Mouse (Mus musculus) bone marrow macrophage, adult 2 months (primary cell): ENCODE data around the gene Tbx3.

ENCODE experiments used
- CTCF ChIP-seq: IDR thresholded peaks from 2 replicates; pipeline ENCODE4 v1.5.1; 2012; ENCODE audit warnings: low read depth, mild to moderate bottlenecking, low read length, moderate library complexity
- POLR2A ChIP-seq: IDR thresholded peaks from 2 replicates; pipeline ENCODE4 v1.6.1; 2012; ENCODE audit warnings: mild to moderate bottlenecking, low read depth, low read length, borderline replicate concordance

GRCm38 (mm10) chr5:119626154-119626553 is 44.3 kb upstream of the Tbx3 start:
- TF ChIP-seq CTCF: no peak
- no peak for TF ChIP-seq POLR2A
